Mouse (Mus musculus) midbrain, embryonic 12.5 days (tissue): ENCODE results near the gene Pip5k1c. TPM values are rescaled to one million over a fixed set of nuclear protein-coding genes. Genes with fewer than 3 reads are reported as not detected.
A peak's percentile ranks its signal among the peaks of the same experiment; 100 is the strongest.

Source experiments
- ATAC-seq: fragments of 200-750 bp; cut with Nextera tagmentation; 2 replicates; pipeline ENCODE4 v1.8.0; 2017; ENCODE audit warnings: low read depth, moderate TSS enrichment, moderate library complexity; ENCODE audit not compliant: low FRiP score
- H3K27ac ChIP-seq: fragments of 300-500 bp; sonication (generic); replicated peaks from 2 replicates; pipeline ENCODE4 v1.5.1; 2016; ENCODE audit warnings: mild to moderate bottlenecking
- H3K27me3 ChIP-seq: fragments of 300-500 bp; sonication (generic); 2 replicates; pipeline ENCODE4 v1.6.1; 2016; ENCODE audit warnings: mild to moderate bottlenecking
- H3K36me3 ChIP-seq: fragments of 300-500 bp; sonication (generic); 2 replicates; pipeline ENCODE4 v1.6.1; 2016
- H3K4me1 ChIP-seq: fragments of 300-500 bp; sonication (generic); 2 replicates; pipeline ENCODE4 v1.6.1; 2016
- H3K4me2 ChIP-seq: fragments of 300-500 bp; sonication (generic); replicated peaks from 2 replicates; pipeline ENCODE4 v1.6.1; 2016; ENCODE audit warnings: mild to moderate bottlenecking, moderate library complexity
- H3K4me3 ChIP-seq: fragments of 300-500 bp; sonication (generic); 2 replicates; pipeline ENCODE4 v1.5.1; 2016; ENCODE audit warnings: mild to moderate bottlenecking
- H3K9ac ChIP-seq: fragments of 300-500 bp; sonication (generic); replicated peaks from 2 replicates; pipeline ENCODE4 v1.6.1; 2016; ENCODE audit warnings: mild to moderate bottlenecking, moderate library complexity
- H3K9me3 ChIP-seq: fragments of 300-500 bp; sonication (generic); 2 replicates; pipeline ENCODE4 v1.6.1; 2016; ENCODE audit warnings: mild to moderate bottlenecking
- WGBS: fragments of 180-500 bp; shearing (Covaris S2); methylation state at CpG from one replicate; pipeline ENCODE4 v1.1.7; 2016; 5-methylcytosine and 5-hydroxymethylcytosine counted together
- polyA plus RNA-seq: library from polyadenylated mRNA; unstranded; fragments of >200 nt; fragmentation: Nextera tagmentation; extraction: Ambion mirVana; gene quantifications from 2 replicates; pipeline ENCODE4 v1.2.1, GENCODE M21; 2016

Gene Pip5k1c
- polyA plus RNA-seq, 1 experiment from 2014 or later, result 89.9 TPM

DNA sequence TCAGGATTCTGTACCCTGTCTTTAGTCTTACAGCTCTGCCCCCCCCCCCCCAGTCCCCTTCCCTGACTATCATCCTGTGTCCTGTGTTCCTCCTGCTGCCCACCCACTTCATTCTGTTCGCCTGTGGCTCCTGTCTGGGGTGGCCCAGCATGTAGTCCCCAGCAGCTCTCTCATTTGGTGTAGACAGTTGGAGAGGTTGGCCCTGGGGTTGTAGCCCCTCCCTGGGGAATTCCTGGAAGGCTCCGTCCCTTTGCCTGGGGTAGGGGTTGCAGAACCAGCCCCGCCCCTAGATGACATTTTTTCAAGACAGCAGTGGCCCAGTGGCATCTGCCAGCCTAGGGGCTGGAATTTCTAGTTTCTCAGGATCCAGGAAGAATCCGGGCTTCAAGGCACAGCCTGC is 65.4 kb downstream of the Pip5k1c start:
- 22% methylated on average over 4 of the region's 4 CpGs for WGBS
- Histone ChIP-seq H3K9ac (peak overlapping the region; percentile 75), H3K4me1 (peaks cover 41% of the 10 kb centered on the region)

DNA sequence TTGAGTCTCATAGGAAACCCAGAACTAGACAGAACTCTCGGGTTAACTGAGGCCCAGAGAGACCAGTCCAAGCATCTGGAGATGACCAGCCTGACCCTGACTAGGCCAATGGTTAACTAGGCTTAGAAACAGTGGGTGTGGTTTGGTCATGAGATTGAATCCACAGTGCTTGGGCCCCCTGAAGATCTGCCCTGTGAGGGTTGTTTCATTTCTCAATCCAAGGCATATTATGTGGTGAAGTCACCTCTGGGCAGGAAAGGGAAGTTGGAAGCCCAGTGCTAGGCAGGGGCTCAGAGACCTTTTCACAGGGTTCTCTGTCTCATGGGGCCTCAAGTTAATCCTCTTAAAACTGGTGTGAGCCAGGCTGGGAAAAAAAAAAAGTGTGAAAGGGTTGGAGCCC is 66.1 kb downstream of the Pip5k1c start:
- H3K27ac ChIP-seq, result no peak overlapping the region
- no peaks in the 10 kb centered on the region for H3K9me3 ChIP-seq
- 56% methylated on average over 1 of the region's 1 CpGs for WGBS
- no peak for ATAC-seq
- no peak overlapping the region for H3K4me3 ChIP-seq
- H3K4me1 ChIP-seq, result peaks cover 48% of the 10 kb centered on the region
- peak overlapping the region; percentile 99 for H3K4me2 ChIP-seq
- H3K9ac ChIP-seq, result 0 out of 2 replicates have a peak overlapping the region, but pooled peaks have one; percentile 15
- H3K27me3 ChIP-seq, result peaks cover 51% of the 10 kb centered on the region
- no peaks in the 10 kb centered on the region for H3K36me3 ChIP-seq

More for the DNA sequence above, 65.4 kb downstream of the Pip5k1c start:
- Histone ChIP-seq H3K36me3 (no peaks in the 10 kb centered on the region), H3K27me3 (peaks cover 45% of the 10 kb centered on the region), H3K4me3 (peak overlapping the region; percentile 71), H3K4me2 (peak overlapping the region; percentile 99), H3K27ac (no peak overlapping the region; the same call in 1 of the 2 replicates), H3K9me3 (no peaks in the 10 kb centered on the region)
- ATAC-seq, result no peak

DNA sequence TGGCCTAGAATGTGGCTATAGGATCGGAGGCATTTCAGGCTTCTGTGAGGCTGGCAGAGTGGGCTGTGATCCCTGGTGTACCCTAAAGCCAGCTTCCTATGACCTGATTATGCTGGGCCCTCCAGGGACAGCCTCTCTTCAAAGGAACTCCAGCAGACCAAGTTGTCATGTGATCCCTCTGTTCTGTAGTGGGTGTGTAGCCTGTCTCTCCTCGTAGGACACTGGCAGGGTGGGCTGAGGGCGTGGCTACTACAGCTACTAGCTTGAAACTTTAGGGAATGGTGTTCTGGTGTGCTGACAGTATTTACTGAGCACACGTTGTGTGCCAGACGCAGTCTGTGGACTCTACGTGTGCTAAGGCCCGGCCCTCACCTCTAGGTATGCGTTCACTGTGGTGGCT is 68.0 kb downstream of the Pip5k1c start:
- H3K36me3 ChIP-seq, result no peaks in the 10 kb centered on the region
- WGBS, result 78% methylated on average over 8 of the region's 8 CpGs
- no peak overlapping the region for H3K9ac ChIP-seq
- H3K27ac ChIP-seq, result no peak overlapping the region
- peaks cover 66% of the 10 kb centered on the region for H3K4me1 ChIP-seq
- no peaks in the 10 kb centered on the region for H3K9me3 ChIP-seq
- H3K4me3 ChIP-seq, result no peak overlapping the region
- H3K4me2 ChIP-seq, result no peak overlapping the region
- no peak for ATAC-seq
- H3K27me3 ChIP-seq, result peaks cover 56% of the 10 kb centered on the region

DNA sequence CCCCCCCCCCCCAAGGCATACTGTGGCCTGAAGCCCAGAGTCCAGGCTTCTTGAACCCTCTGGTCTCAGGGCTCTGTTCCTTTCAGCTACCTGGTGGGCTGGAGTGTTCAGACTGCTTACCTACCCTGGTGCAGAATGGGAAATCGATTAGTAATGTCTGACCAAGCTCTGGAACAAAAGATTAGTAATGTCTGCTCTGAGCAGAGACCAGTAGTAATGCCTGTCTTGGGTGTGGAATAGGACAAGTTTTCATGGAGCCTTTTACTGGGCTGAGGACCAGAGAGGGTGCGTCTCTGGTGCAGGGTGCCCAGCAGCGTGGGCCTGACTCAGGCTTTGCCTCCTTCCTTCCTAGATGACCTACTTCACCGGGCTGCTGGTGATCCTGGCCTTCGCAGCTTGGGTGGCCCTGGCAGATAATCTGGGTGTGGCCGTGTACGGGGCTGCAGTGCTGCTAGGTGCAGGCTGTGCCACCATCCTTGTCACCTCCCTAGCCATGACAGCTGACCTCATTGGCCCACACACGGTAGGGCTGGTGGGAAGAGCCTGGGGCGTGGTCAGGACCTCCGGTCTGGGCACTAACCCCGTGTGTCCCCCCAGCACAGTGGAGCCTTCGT is 69.7 kb downstream of the Pip5k1c start:
- no peak overlapping the region for H3K4me3 ChIP-seq
- H3K4me1 ChIP-seq, result peaks cover 73% of the 10 kb centered on the region
- H3K9ac ChIP-seq, result no peak overlapping the region
- H3K27ac ChIP-seq, result no peak overlapping the region
- no peak overlapping the region for H3K4me2 ChIP-seq
- no peak for ATAC-seq
- WGBS, result 80% methylated on average over 12 of the region's 12 CpGs
- peaks cover 50% of the 10 kb centered on the region for H3K27me3 ChIP-seq
- no peaks in the 10 kb centered on the region for H3K9me3 ChIP-seq
- H3K36me3 ChIP-seq, result peaks cover 14% of the 10 kb centered on the region

DNA sequence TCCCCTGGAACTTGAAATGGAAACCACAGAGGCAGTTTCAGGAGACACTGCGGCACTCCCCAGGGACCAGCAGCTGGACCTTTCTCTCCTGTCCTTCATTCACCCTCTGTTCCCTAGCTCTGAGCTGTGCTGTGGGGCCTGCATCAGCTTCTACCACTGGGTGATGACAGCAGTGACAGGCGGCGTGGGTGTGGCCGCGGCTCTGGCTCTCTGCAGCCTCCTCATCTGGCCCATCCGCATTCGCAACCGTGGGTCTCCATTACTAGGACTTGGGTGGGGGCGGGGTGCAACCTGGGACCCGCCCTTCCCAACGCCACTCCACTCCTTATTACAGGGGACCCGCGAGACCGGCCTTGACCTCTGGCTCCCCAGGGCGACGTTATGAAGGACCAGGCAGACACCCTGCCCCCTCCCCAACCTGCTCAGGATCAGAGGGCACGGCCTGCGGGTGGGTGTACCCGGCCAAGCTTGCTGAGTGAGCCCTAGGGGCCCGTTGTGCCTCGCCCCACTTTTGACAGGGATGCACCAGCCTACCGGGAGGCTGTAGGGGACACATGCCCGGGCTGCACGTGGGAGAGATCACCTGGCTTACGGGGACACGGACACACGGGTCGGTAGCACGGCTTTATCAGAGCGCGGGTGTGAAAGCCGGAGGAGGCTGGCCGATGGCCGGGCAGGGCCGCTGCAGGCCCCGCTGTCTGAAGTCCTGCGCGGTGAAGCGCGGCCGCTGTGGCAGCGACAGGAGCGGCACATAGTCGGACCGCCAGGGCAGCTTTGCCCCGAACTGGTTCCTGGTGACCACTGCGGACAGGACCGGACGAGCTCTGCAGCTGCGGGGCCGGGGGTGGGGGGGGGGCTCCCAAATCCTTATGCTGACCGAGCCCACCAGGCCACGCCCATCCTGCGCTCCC is 70.9 kb downstream of the Pip5k1c start:
- peaks cover 38% of the 10 kb centered on the region for H3K27me3 ChIP-seq
- H3K4me2 ChIP-seq, result peak overlapping the region; percentile 48
- no peaks in the 10 kb centered on the region for H3K9me3 ChIP-seq
- H3K9ac ChIP-seq, result peak overlapping the region; percentile 28; the same call in 1 of the 2 replicates
- H3K36me3 ChIP-seq, result peaks cover 27% of the 10 kb centered on the region
- peak overlapping the region; percentile 28 for H3K4me3 ChIP-seq
- no peak overlapping the region for H3K27ac ChIP-seq
- no peak for ATAC-seq
- WGBS, result 12% methylated on average over 49 of the region's 54 CpGs
- H3K4me1 ChIP-seq, result peaks cover 62% of the 10 kb centered on the region

DNA sequence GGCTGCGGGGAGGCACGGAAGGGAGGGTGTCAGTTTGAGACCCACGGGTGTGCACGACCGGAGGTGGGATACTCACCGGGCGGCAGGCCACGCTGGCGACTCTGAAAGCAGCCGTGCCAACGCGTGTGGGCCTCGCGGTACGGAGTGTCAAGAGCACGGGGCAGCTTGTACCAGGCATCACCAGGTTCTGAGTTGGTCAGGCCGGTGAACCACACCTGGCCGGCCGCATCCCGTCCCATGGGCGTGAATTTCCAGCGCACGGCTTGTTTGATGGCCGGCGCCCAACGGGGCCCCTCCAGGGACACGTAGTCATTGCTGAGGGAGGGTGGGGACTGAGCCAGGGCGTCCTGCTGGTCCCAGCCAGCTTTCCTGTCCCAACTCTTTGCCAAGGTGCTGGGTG is 71.9 kb downstream of the Pip5k1c start:
- H3K4me1 ChIP-seq, result peaks cover 52% of the 10 kb centered on the region
- no peak; the same call in 1 of the 2 replicates for ATAC-seq
- no peak overlapping the region for H3K27ac ChIP-seq
- no peak overlapping the region; the same call in 1 of the 2 replicates for H3K9ac ChIP-seq
- peak overlapping the region; percentile 48 for H3K4me2 ChIP-seq
- no peaks in the 10 kb centered on the region for H3K9me3 ChIP-seq
- H3K4me3 ChIP-seq, result peak overlapping the region; percentile 28
- peaks cover 36% of the 10 kb centered on the region for H3K27me3 ChIP-seq
- 11% methylated on average over 28 of the region's 28 CpGs for WGBS
- peaks cover 36% of the 10 kb centered on the region for H3K36me3 ChIP-seq

DNA sequence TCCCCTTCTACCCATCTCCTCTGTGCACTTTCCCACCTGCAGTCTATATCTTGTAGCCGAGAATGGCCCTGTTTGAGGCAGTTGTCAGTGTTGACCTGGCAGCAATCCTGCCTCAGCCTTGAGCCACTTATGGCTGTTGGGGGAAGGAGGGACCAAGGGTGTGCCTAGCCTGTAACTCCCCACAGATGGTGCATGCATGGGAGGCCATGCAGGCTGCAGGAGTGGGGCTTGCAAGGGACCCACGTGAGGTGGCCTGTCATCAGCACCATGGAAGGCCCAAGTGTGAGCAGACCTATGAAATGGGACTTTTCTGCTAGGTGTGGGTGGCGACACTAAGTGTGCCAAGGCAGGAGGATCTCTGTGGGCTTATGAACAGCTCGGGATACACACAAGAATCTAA is 72.3 kb downstream of the Pip5k1c start:
- 28% methylated on average over 4 of the region's 4 CpGs for WGBS
- H3K4me1 ChIP-seq, result peaks cover 51% of the 10 kb centered on the region

DNA sequence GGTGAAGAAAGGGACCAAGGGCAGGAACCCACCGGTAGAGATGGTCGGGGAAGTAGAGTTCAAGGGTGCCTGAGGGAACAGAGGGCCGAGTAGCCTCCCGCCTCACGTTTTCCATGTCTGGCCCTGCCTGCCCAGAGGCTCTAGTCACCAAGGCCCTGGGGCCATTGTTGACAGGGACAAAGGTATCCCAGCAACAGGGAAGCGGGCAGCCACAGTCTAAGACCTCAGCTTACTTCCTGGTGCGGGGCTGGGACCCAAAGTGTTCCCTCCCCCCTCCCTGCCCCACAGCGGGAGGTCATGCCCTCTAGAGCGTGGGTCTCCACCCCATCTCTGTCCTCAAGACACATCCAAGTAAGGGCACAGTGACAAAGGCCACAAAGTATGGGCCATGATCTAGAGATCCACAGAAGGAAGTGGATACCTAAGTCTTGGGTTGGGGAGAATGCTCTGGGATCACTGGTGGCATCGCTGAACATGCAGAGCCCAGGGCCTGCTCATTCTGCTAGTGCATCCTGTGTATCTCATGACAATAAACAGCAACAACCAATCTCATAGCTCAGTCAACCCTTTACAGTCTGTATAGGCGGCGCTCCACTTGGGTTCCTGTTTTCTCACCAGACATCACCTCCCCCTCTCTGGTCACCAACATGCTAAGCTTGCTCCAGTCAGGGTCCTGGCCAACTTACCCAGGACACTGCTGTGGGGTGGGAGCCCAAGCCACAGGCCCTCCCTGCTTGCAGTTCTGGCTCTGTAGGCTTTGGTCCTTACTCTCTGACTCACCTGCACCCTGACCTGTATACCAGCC is 73.1 kb downstream of the Pip5k1c start, which contains the start of gene 4930404N11Rik:
Gene 4930404N11Rik (minus strand): TSS at position 145 of the 805 bp plus-strand sequence.
- peaks cover 43% of the 10 kb centered on the region for H3K4me1 ChIP-seq
- H3K9ac ChIP-seq, result peak within 1 kb of the TSS; percentile 28; the same call in 1 of the 2 replicates

More for the DNA sequence above, 72.3 kb downstream of the Pip5k1c start:
- peak; percentile 10; the same call in 1 of the 2 replicates for ATAC-seq
- H3K9ac ChIP-seq, result no peak overlapping the region; the same call in 1 of the 2 replicates
- H3K36me3 ChIP-seq, result peaks cover 41% of the 10 kb centered on the region
- no peak overlapping the region for H3K27ac ChIP-seq
- H3K4me3 ChIP-seq, result no peak overlapping the region
- H3K4me2 ChIP-seq, result peak overlapping the region; percentile 48; the same call in 1 of the 2 replicates
- peaks cover 36% of the 10 kb centered on the region for H3K27me3 ChIP-seq
- no peaks in the 10 kb centered on the region for H3K9me3 ChIP-seq

DNA sequence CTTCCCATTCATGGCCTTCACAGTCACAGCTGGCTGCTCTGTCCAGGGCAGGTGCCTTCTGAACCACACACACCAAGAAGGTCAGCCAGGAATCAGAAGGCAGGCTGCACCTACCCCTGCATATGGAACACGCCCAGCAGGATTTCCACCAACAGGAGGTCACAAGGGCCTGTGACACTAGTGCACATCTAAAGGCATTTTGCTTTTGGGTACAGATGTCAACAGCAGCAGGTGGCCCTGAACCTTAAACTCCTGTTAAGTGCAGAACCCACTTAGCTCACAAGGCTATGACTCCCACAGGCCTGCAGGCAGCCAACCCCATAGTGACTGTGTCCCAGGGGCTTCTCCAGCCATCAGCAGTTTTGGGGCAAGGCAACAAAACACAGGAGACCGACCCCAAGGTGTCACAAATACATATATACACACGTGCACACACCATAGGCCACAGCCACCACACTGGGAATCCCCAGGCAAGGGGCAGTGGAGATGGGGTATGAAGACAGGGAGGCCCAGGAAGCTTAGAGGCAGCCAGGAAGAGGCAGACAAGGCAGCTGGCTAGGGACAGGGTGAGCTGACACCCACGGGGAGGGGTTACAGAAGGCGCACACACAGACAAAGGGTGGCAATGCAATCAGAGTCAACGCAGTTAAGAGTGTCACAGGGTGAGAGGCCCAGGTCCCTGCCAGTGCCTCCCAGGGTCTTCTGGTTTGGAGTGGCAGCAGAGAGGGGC is 73.9 kb downstream of the Pip5k1c start:
- WGBS, result 80% methylated on average over 6 of the region's 6 CpGs
- Histone ChIP-seq H3K4me3 (no peak overlapping the region), H3K27ac (peak overlapping the region; percentile 54), H3K27me3 (peaks cover 36% of the 10 kb centered on the region), H3K9ac (peak overlapping the region; percentile 28; the same call in 1 of the 2 replicates), H3K4me1 (peaks cover 43% of the 10 kb centered on the region), H3K4me2 (no peak overlapping the region), H3K36me3 (peaks cover 56% of the 10 kb centered on the region), H3K9me3 (no peaks in the 10 kb centered on the region)
- no peak for ATAC-seq

More for the DNA sequence above, 73.1 kb downstream of the Pip5k1c start, which contains the start of gene 4930404N11Rik:
- Histone ChIP-seq H3K36me3 (peaks cover 49% of the 10 kb centered on the region), H3K27me3 (peaks cover 36% of the 10 kb centered on the region), H3K4me3 (peak within 1 kb of the TSS; percentile 28; the same call in 1 of the 2 replicates), H3K4me2 (peak within 1 kb of the TSS; percentile 48), H3K27ac (peak within 1 kb of the TSS; percentile 54), H3K9me3 (no peaks in the 10 kb centered on the region)
- ATAC-seq, result peak; percentile 34; the same call in 1 of the 2 replicates
- 13% methylated on average over 12 of the region's 12 CpGs for WGBS

DNA sequence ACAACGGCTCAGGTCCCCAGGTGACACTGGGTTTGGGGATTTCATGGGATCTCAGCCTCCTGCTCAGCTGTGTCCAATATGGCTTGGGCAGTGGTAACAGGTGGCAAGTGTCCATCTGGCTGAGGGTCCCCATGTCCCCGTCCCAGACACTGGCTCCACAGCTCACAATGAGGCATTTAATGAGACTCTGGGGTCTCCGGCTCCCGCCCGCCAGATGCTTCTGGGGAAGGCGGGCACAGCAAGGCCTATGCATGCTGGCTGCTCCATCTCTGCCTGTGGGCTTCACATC is 74.4 kb downstream of the Pip5k1c start:
- H3K27ac ChIP-seq, result 0 out of 2 replicates have a peak overlapping the region, but pooled peaks have one; percentile 25
- H3K36me3 ChIP-seq, result peaks cover 61% of the 10 kb centered on the region
- WGBS, result 78% methylated on average over 6 of the region's 6 CpGs
- no peaks in the 10 kb centered on the region for H3K9me3 ChIP-seq
- no peak overlapping the region for H3K4me3 ChIP-seq
- no peak overlapping the region for H3K4me2 ChIP-seq
- H3K9ac ChIP-seq, result 0 out of 2 replicates have a peak overlapping the region, but pooled peaks have one; percentile 28
- peaks cover 43% of the 10 kb centered on the region for H3K4me1 ChIP-seq
- no peak for ATAC-seq
- H3K27me3 ChIP-seq, result peaks cover 36% of the 10 kb centered on the region
